Mouse (Mus musculus): ENCODE measurements around the gene Cyp2c29.
"Not testable (repeated sequence)": the region's sequence is repeated elsewhere in the genome, so short reads cannot be mapped to it uniquely, and the experiment has no call there.

The Cyp2c29 gene

GRCm38 (mm10) chr19:39269105-39269504 is at the start of gene Cyp2c29:
Cyp2c29 (plus strand) TSS chr19:39269405.
- not testable (repeated sequence) for ATAC-seq (ENCODE audit: low TSS enrichment)

DNA sequence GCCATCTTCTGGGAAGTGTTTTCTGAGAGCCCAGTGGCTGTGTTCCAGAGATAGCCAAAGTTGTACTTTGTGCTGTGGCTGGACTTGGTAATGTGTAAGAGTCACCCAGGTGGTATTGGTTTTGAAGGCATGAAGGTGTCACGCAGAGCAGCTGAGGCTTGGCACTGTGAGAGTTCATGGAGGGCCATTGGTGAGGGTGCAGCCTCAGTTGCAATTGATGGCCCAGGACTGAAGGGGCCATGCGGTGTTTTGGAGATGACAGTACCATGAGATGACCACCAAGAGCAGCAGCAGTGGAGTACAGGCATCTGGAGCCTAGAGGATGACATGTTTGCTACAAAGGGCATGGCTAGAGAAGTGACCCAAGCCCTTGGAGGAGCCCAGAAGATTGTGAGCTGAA is 2.2 kb upstream of the Cyp2c29 start:
- not testable (repeated sequence) for ATAC-seq (ENCODE audit: low TSS enrichment)

DNA sequence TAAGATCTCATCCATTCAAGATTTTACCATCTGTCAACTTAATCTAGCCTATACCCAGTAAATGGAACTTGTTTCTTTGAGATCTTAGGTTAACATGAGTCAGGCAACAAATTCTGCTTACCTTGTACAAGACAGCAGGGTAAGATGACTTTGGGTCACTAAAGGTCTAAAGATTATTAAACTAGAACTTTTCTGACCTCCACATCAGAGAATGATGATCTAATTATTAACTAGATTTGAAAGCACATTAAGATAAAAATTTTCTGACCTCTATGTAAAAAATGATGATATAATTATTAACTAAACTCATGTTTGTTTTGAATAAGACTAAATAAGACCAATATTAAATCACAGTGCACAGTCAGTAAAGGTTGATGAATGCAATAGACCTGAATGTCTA is 13.6 kb downstream of the Cyp2c29 start:
- no peak for ATAC-seq (ENCODE audit: low TSS enrichment)

- no peak for ATAC-seq (ENCODE audit: low TSS enrichment)
Measured at GRCm38 (mm10) chr19:39285637-39286036, 16.4 kb downstream of the Cyp2c29 start.

- ATAC-seq (ENCODE audit: low TSS enrichment): no peak
Measured at GRCm38 (mm10) chr19:39286825-39287224, 17.6 kb downstream of the Cyp2c29 start.

DNA sequence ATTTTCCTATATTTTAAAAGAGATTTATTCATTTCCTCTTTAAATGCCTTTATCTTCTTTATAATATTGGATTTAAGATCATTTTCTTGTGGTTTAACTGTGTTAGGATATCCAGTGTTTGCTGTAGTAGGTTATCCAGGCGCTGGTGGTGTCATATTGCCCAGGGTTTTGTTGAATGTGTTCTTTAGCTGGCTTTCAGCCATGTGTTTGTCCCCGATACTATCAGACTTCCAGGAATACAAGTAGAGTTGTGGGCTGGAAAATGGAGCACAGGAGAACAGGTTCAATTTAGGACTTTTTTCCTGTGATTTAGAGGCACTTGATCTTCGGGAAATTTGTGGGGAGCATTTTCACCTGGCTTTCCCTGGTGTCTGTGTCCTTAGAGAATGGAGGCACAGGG is 19.8 kb downstream of the Cyp2c29 start:
- ATAC-seq (ENCODE audit: low TSS enrichment): no peak

Measured in frontal cortex, adult (tissue).